Mouse (Mus musculus) MN1 (cell line): ENCODE results near the gene Tmem164.

Source experiments
- DNase-seq: peaks from one replicate; pipeline ENCODE4 v3.0.0-alpha.2; 2016; ENCODE audit warnings: low spot score

Gene Tmem164

GRCm38 (mm10) chrX:142829267-142829666 is 148.1 kb downstream of the Tmem164 start:
- DNase-seq, result no peak

- no peak for DNase-seq
Observed at GRCm38 (mm10) chrX:142829866-142830470, 148.8 kb downstream of the Tmem164 start.

- no peak for DNase-seq
Observed at GRCm38 (mm10) chrX:142830572-142830971, 149.4 kb downstream of the Tmem164 start.

GRCm38 (mm10) chrX:142832221-142832620 is 151.0 kb downstream of the Tmem164 start:
- DNase-seq, result no peak

- DNase-seq, result no peak
Observed at GRCm38 (mm10) chrX:142833164-142833796, 152.1 kb downstream of the Tmem164 start.

- DNase-seq, result no peak
Observed at GRCm38 (mm10) chrX:142834807-142835206, 153.6 kb downstream of the Tmem164 start.

GRCm38 (mm10) chrX:142836399-142836798 is 155.2 kb downstream of the Tmem164 start:
- DNase-seq, result no peak

GRCm38 (mm10) chrX:142837316-142837715 is 156.1 kb downstream of the Tmem164 start:
- no peak for DNase-seq

GRCm38 (mm10) chrX:142838841-142839240 is 157.6 kb downstream of the Tmem164 start:
- DNase-seq, result no peak

GRCm38 (mm10) chrX:142839411-142839810 is 158.2 kb downstream of the Tmem164 start:
- no peak for DNase-seq

- DNase-seq, result no peak
Observed at GRCm38 (mm10) chrX:142841916-142842315, 160.7 kb downstream of the Tmem164 start.

- DNase-seq, result no peak
Observed at GRCm38 (mm10) chrX:142846266-142846665, 165.1 kb downstream of the Tmem164 start.

GRCm38 (mm10) chrX:142848032-142848431 is 166.8 kb downstream of the Tmem164 start:
- DNase-seq, result no peak

- DNase-seq, result peak; percentile 19
Observed at GRCm38 (mm10) chrX:142869844-142870243, 188.6 kb downstream of the Tmem164 start.

- no peak for DNase-seq
Observed at GRCm38 (mm10) chrX:142882255-142882654, 201.0 kb downstream of the Tmem164 start.

GRCm38 (mm10) chrX:142883593-142883992 is 202.4 kb downstream of the Tmem164 start:
- no peak for DNase-seq

- DNase-seq, result no peak
Observed at GRCm38 (mm10) chrX:142885962-142886361, 204.8 kb downstream of the Tmem164 start.
